Mouse (Mus musculus) G1E (cell line): ENCODE data around the gene Gsdma. TPM values are rescaled to one million over a fixed set of nuclear protein-coding genes. Genes with fewer than 3 reads are reported as not detected.

Experiments used
- ATAC-seq: 2 replicates; pipeline ENCODE4 v1.8.0; 2016; ENCODE audit warnings: mild to moderate bottlenecking; ENCODE audit not compliant: insufficient number of reproducible peaks, poor library complexity, low FRiP score, severe bottlenecking; ENCODE audit errors: extremely low read depth
- DNase-seq: peaks from one replicate; pipeline ENCODE4 v3.0.0; 2012; ENCODE audit warnings: low spot score
- H3K27me3 ChIP-seq: 2 replicates; pipeline ENCODE4 v1.6.1; 2012; ENCODE audit warnings: mild to moderate bottlenecking, low read length, inconsistent platforms; ENCODE audit not compliant: insufficient read depth
- H3K36me3 ChIP-seq: replicated peaks from 2 replicates; pipeline ENCODE3; 2012; ENCODE audit warnings: mild to moderate bottlenecking, inconsistent platforms
- H3K4me1 ChIP-seq: 2 replicates; pipeline ENCODE4 v1.6.1; 2012; ENCODE audit warnings: low read depth, low read length, inconsistent platforms, mixed read lengths; ENCODE audit not compliant: insufficient read depth
- H3K4me3 ChIP-seq: 2 replicates; pipeline ENCODE4 v1.5.1; 2012; ENCODE audit warnings: low read depth, mild to moderate bottlenecking, inconsistent platforms, low read length, moderate library complexity, mixed read lengths
- H3K9me3 ChIP-seq: replicated peaks from 2 replicates; pipeline ENCODE4 v1.6.1; 2012; ENCODE audit warnings: inconsistent platforms
- CTCF ChIP-seq: IDR thresholded peaks from 2 replicates; pipeline ENCODE4 v1.5.1; 2012; ENCODE audit warnings: low read depth, low read length, inconsistent platforms, mixed read lengths
- GATA1 ChIP-seq: IDR thresholded peaks from 2 replicates; pipeline ENCODE4 v1.6.1; 2012; ENCODE audit warnings: borderline replicate concordance, low read length, inconsistent platforms, mixed read lengths
- GATA2 ChIP-seq: IDR thresholded peaks from 2 replicates; pipeline ENCODE4 v1.6.1; 2012; ENCODE audit warnings: low read depth, low read length, inconsistent platforms, borderline replicate concordance
- POLR2AphosphoS5 ChIP-seq: IDR thresholded peaks from 2 replicates; pipeline ENCODE4 v1.6.1; 2012; ENCODE audit warnings: low read depth, low read length, inconsistent platforms; ENCODE audit not compliant: insufficient replicate concordance
- TAL1 ChIP-seq: conservative IDR thresholded peaks from 2 replicates; pipeline ENCODE4 v1.6.1; 2012; ENCODE audit warnings: low read depth, low read length, inconsistent platforms, mixed read lengths
- polyA plus RNA-seq: library from polyadenylated mRNA; stranded (reverse); fragments of >175 nt; gene quantifications from 2 replicates; pipeline ENCODE4 v1.2.3, GENCODE M21; 2012
- total RNA-seq, 2 experiments: library from RNA; stranded (forward) in 1 of 2; stranded (reverse) in 1 of 2; fragments of 200-1000 nt in 1 of 2; fragments of >200 nt in 1 of 2; fragmentation: Nextera tagmentation in 1 of 2; gene quantifications; 2 replicates each; pipeline ENCODE4 v1.2.3; 2014 to 2017

Gene Gsdma
- total and polyA plus RNA-seq, 3 experiments = 0.03 TPM; not detected in 2

DNA sequence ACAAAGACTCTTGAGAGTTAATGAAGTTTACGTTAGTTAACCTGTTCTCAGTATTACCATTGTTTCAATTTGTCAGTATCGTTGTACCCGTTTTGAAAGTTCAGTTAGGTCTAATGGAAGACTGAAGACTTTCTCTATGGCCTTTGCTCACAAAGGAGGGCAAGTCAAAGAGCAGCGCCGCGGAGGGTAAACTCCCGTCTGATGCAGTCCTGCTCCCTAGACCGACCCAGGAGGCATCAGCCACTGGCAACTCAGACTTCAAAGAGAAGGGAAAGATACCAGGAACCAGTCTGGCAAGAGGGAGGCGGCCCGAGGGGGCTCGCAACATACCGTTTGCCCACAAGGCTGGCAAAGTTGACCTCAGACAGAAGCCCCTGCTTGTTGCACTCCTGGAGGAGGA lies 49.6 kb downstream of the Gsdma start:
- no peak for DNase-seq
- H3K9me3 ChIP-seq = no peaks in the 10 kb centered on the region
- no peaks in the 10 kb centered on the region for H3K27me3 ChIP-seq
- TF ChIP-seq POLR2AphosphoS5 (no peak), CTCF (no peak), TAL1 (no peak), GATA1 (no peak), GATA2 (no peak)
- H3K4me3 ChIP-seq = no peak overlapping the region
- no peak for ATAC-seq
- peaks cover 37% of the 10 kb centered on the region for H3K4me1 ChIP-seq
- peaks cover 97% of the 10 kb centered on the region for H3K36me3 ChIP-seq

DNA sequence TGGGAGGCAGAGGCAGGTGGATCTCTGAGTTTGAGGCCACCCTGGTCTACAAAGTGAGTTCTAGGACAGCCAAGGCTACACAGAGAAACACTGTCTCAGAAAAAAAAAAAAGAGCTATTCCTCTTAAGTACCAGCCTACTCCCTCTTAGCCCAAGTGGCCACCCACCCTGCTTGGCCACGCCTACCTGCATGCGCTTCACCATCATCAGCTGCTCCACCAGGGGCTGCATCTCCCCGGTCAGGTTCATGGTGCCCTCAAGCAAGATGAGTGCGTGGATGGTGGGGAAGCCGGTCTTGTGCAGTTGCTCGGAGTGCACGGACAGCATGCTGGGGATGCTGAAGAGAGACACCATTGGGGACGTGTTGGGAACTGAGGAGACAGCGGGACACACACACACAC lies 51.8 kb downstream of the Gsdma start:
- Histone ChIP-seq H3K4me1 (peaks cover 37% of the 10 kb centered on the region), H3K9me3 (no peaks in the 10 kb centered on the region), H3K36me3 (peaks cover 92% of the 10 kb centered on the region), H3K27me3 (no peaks in the 10 kb centered on the region), H3K4me3 (no peak overlapping the region)
- DNase-seq (no peak), ATAC-seq (no peak)
- TF ChIP-seq POLR2AphosphoS5 = no peak
- TF ChIP-seq GATA1 = no peak
- TF ChIP-seq CTCF = no peak
- TF ChIP-seq GATA2 = no peak
- no peak for TF ChIP-seq TAL1

- Histone ChIP-seq H3K9me3 (no peaks in the 10 kb centered on the region), H3K27me3 (no peaks in the 10 kb centered on the region), H3K4me1 (peaks cover 44% of the 10 kb centered on the region), H3K4me3 (0 out of 2 replicates have a peak overlapping the region, but pooled peaks have one; percentile 47), H3K36me3 (peaks cover 93% of the 10 kb centered on the region)
- TF ChIP-seq GATA2 (no peak), POLR2AphosphoS5 (no peak), GATA1 (no peak), CTCF (peak; percentile 84)
- ATAC-seq (no peak), DNase-seq (peak; percentile 45)
Measured at GRCm38 (mm10) chr11:98717904-98718303, 53.8 kb downstream of the Gsdma start.

DNA sequence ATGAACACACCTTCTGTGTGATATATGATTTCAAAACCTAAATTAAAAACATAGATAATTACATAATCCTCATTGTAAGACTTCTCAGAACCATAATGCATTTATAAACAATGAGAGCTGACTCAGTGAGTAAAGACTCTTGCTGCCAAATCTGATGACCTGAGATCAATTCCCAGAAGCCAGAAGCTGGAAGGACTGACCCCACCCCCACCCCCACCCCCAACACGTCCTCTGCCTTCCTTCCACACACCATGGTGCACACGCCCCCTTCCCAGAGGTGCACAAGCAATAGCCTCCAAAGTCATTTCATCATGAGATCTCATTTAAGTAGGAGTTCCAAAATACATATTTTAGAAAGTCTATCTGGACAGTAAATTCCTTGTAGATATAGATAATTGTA lies 56.6 kb downstream of the Gsdma start:
- Histone ChIP-seq H3K4me3 (no peak overlapping the region), H3K4me1 (peaks cover 60% of the 10 kb centered on the region), H3K9me3 (no peaks in the 10 kb centered on the region), H3K27me3 (no peaks in the 10 kb centered on the region), H3K36me3 (peaks cover 93% of the 10 kb centered on the region)
- ATAC-seq = no peak
- no peak for DNase-seq
- TF ChIP-seq CTCF (no peak), POLR2AphosphoS5 (no peak), TAL1 (no peak), GATA1 (no peak), GATA2 (no peak)

DNA sequence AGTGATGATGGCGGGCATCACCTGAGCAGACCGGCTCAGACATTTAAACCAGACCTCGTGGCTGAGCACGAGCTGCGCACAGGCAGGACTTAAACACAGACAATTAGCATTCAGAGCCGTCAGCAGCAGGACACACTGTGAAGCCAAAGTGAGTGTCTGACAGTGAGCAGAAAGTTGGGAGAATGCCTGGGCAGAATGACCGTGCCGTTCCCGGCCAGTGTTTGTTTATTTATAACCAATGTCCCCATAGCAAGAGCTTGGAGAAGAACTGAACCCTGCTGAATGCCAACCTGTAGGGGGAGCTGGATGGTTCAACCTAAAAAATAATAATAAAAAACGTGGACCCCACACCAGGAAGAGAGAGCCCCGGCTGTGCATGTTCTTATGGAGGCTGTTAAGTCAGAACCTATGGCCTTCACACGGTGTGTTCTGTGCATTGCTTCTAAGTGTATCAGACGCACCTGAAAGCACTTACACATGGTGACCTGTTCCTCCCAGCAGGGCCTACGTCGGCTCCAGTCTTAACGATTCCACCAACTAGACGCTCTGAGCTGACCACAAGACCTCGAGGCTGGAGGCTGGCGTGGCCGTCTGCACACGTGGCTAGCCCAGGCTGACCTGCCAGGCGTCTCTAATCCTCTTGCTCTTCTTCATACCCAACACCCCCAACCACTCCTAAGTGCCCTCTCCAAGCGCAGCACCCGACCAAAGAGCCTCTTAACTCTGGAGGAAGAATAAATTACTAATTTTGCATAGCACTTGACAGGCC lies 57.5 kb downstream of the Gsdma start:
- no peak for TF ChIP-seq CTCF
- TF ChIP-seq TAL1 = no peak
- TF ChIP-seq GATA2 = no peak
- TF ChIP-seq POLR2AphosphoS5 = no peak
- Histone ChIP-seq H3K4me3 (no peak overlapping the region), H3K36me3 (peaks cover 93% of the 10 kb centered on the region), H3K4me1 (peaks cover 59% of the 10 kb centered on the region), H3K9me3 (no peaks in the 10 kb centered on the region), H3K27me3 (no peaks in the 10 kb centered on the region)
- DNase-seq (no peak), ATAC-seq (no peak)

- ATAC-seq = no peak
- TF ChIP-seq GATA1 (no peak), POLR2AphosphoS5 (no peak), CTCF (no peak), TAL1 (no peak), GATA2 (no peak)
- Histone ChIP-seq H3K27me3 (no peaks in the 10 kb centered on the region), H3K9me3 (no peaks in the 10 kb centered on the region), H3K36me3 (peaks cover 92% of the 10 kb centered on the region), H3K4me1 (peaks cover 53% of the 10 kb centered on the region), H3K4me3 (no peak overlapping the region)
- no peak for DNase-seq
Measured at GRCm38 (mm10) chr11:98723098-98723497, 58.9 kb downstream of the Gsdma start.
